Mouse (Mus musculus): Measurements from ENCODE around the gene Birc7. TPM values are rescaled to one million over a fixed set of nuclear protein-coding genes. Genes with fewer than 3 reads are reported as not detected.
A peak's percentile ranks its signal among the peaks of the same experiment; 100 is the strongest.

Gene Birc7
- polyA plus RNA-seq, 1 experiment from 2014 or later: not detected

DNA sequence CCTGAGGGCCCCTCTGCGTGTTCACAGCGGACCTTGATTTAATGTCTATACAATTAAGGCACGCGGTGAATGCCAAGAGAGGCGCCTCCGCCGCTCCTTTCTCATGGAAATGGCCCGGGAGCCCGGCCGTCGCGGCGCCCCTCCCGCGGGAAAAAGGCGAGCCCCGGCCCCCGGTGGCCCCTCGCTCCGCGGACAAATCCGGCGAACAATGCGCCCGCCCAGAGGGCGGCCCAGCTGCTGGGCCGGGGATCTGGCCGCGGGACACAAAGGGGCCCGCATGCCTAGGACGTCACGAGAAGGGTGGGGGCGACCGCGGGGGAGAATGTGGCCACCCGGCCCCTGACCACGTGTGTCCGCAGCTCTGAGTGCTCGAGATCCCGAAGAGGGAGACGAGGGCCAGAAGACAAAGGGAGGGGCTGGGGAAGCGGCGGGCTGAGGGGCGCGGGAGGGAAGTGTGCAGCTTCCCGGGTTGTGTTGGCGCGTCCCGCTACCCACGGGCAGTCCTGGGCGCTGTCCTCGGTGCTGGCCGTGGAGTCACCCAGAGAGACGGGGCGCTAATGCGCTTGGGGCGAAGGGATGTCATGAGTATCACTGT is 34.7 kb upstream of the Birc7 start:
- Histone ChIP-seq H3K4me1 (peaks cover 40% of the 10 kb centered on the region), H3K27me3 (ENCODE audit: low read depth, poor library complexity, severe bottlenecking) (peaks cover 92% of the 10 kb centered on the region), H3K9me3 (replicated peaks) (no peaks in the 10 kb centered on the region), H3K4me3 (peak overlapping the region; percentile 52), H3K27ac (peak overlapping the region; percentile 50; the same call in 1 of the 2 replicates), H3K36me3 (no peaks in the 10 kb centered on the region)
- peak; percentile 68 for DNase-seq (ENCODE audit: low spot score)
- under 1% methylated on average over 57 of the region's 57 CpGs for WGBS

DNA sequence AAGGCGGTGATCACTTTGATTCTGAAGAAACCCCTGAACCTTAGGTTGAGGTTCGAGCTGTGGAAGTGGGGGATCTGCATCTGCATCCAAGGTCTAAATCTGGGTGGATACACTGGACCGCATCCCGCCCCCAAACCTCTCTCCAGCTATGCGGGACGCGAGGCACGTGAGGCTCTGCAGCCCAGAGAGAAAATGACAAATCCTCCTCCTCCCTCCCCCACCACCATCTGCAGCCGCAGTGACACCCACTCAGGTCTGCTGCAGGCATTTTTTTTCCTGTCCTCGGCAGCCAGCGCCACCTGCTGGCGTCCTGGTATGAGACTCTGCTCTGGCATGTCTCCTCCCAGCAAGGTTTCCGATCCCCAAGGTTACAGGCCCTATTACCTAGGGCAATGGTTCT is 34.1 kb upstream of the Birc7 start:
- Histone ChIP-seq H3K27me3 (ENCODE audit: low read depth, poor library complexity, severe bottlenecking) (peaks cover 86% of the 10 kb centered on the region), H3K27ac (no peak overlapping the region), H3K4me3 (peak overlapping the region; percentile 52), H3K9me3 (replicated peaks) (no peaks in the 10 kb centered on the region), H3K36me3 (no peaks in the 10 kb centered on the region), H3K4me1 (peaks cover 40% of the 10 kb centered on the region)
- peak; percentile 84 for DNase-seq (ENCODE audit: low spot score)
- WGBS: under 1% methylated on average over 13 of the region's 13 CpGs

- H3K9me3 ChIP-seq (replicated peaks): no peaks in the 10 kb centered on the region
- DNase-seq (ENCODE audit: low spot score): no peak
- H3K4me1 ChIP-seq: peaks cover 37% of the 10 kb centered on the region
- no peak overlapping the region for H3K4me3 ChIP-seq
- no peak overlapping the region for H3K27ac ChIP-seq
- H3K36me3 ChIP-seq: no peaks in the 10 kb centered on the region
- peaks cover 80% of the 10 kb centered on the region for H3K27me3 ChIP-seq (ENCODE audit: low read depth, poor library complexity, severe bottlenecking)
- WGBS: 82% methylated on average over 3 of the region's 3 CpGs
These were observed 33.5 kb upstream of the Birc7 start for GRCm38 (mm10) chr2:180895321-180895720.

DNA sequence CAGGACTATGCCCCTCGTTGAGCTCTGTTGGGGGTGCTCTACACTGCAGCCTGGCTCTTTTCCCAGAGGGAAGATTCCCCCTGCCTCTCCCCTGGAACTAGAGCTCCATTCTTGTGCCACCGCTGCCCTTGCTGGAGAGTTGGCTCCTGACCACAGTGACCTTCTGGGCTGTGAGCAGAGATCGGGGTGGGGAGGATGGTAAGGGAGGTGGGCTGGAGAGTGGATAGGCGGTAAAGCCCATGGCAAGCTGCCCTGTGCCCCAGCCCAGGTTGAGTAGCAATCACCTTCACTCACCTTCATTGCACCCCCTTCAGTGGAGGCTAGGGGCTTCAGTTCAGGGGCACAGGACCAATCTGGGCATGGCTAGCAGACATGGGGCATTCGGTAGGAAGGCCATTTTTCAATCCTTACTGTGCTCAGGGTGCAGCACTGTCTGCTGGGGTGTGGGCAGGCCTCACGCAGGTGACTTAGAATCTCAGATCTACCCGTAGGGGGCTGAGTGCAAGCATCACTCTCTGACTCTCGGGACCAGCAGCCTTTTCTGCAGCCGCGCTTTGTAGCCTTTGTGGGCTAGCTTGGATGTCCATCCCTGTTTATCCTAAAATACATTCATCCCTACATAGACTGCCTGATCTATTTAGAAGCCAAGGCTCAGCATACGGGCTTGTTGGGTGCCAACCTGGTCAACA is 32.8 kb upstream of the Birc7 start:
- Histone ChIP-seq H3K36me3 (no peaks in the 10 kb centered on the region), H3K9me3 (replicated peaks) (no peaks in the 10 kb centered on the region), H3K4me3 (no peak overlapping the region), H3K27me3 (ENCODE audit: low read depth, poor library complexity, severe bottlenecking) (peaks cover 73% of the 10 kb centered on the region), H3K27ac (no peak overlapping the region), H3K4me1 (peaks cover 30% of the 10 kb centered on the region)
- 82% methylated on average over 11 of the region's 11 CpGs for WGBS
- no peak for DNase-seq (ENCODE audit: low spot score)

- Histone ChIP-seq H3K27ac (no peak overlapping the region), H3K4me3 (no peak overlapping the region), H3K9me3 (replicated peaks) (no peaks in the 10 kb centered on the region), H3K36me3 (no peaks in the 10 kb centered on the region), H3K4me1 (peaks cover 24% of the 10 kb centered on the region), H3K27me3 (ENCODE audit: low read depth, poor library complexity, severe bottlenecking) (peaks cover 63% of the 10 kb centered on the region)
- WGBS: 76% methylated on average over 15 of the region's 15 CpGs
- no peak for DNase-seq (ENCODE audit: low spot score)
These were observed 31.8 kb upstream of the Birc7 start for GRCm38 (mm10) chr2:180896819-180897625.

DNA sequence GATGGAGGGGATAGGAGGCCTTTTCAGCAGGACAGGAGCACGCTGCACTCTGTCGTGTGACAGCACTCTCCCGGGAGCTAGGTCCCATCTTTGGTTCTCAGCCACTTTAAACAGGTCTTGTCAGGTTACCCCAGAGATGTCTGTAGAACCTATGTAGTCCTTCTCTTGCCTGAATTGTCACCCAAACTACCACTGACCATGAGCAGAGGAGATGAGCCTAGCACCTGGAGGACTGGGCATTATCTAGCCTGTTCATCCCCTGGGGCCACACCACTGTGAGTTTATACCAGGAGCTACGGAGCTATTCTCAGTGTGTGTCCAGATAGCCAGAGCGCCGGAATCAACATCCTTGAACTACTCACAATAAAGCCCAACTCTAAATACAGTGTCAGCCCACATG is 31.0 kb upstream of the Birc7 start:
- WGBS: 86% methylated on average over 6 of the region's 6 CpGs

DNA sequence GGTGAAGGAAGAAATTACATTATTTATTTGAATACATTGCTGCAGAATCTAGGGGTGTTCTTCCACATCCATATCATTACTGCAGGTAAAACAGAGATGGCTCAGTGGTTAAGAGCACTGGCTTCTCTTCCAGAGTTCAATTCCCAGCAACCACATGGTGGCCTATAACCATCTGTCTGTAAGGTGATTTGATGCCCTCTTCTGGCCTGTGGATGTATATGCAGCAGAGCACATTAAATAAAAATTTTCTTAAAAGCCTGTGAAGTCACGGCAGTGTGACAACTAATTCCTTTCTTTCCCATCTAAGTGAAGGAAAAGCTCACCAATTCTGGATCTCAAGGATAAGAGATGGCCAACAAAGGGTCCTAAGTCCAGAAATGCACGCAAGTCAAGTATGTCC is 26.7 kb upstream of the Birc7 start:
- no peaks in the 10 kb centered on the region for H3K4me1 ChIP-seq
- no peak for DNase-seq (ENCODE audit: low spot score)
- H3K27ac ChIP-seq: no peak overlapping the region
- no peak overlapping the region for H3K4me3 ChIP-seq
- peaks cover 12% of the 10 kb centered on the region for H3K27me3 ChIP-seq (ENCODE audit: low read depth, poor library complexity, severe bottlenecking)
- H3K9me3 ChIP-seq (replicated peaks): no peaks in the 10 kb centered on the region
- peaks cover 40% of the 10 kb centered on the region for H3K36me3 ChIP-seq
- 53% methylated on average over 2 of the region's 2 CpGs for WGBS

More for the DNA sequence above, 31.0 kb upstream of the Birc7 start:
- H3K27me3 ChIP-seq (ENCODE audit: low read depth, poor library complexity, severe bottlenecking): peaks cover 55% of the 10 kb centered on the region
- DNase-seq (ENCODE audit: low spot score): no peak
- H3K36me3 ChIP-seq: no peaks in the 10 kb centered on the region
- H3K9me3 ChIP-seq (replicated peaks): no peaks in the 10 kb centered on the region
- H3K27ac ChIP-seq: no peak overlapping the region
- no peak overlapping the region for H3K4me3 ChIP-seq
- H3K4me1 ChIP-seq: peaks cover 20% of the 10 kb centered on the region

- no peaks in the 10 kb centered on the region for H3K27me3 ChIP-seq (ENCODE audit: low read depth, poor library complexity, severe bottlenecking)
- no peaks in the 10 kb centered on the region for H3K4me1 ChIP-seq
- no peak overlapping the region for H3K4me3 ChIP-seq
- H3K27ac ChIP-seq: no peak overlapping the region
- DNase-seq (ENCODE audit: low spot score): no peak
- H3K9me3 ChIP-seq (replicated peaks): no peaks in the 10 kb centered on the region
- peaks cover 63% of the 10 kb centered on the region for H3K36me3 ChIP-seq
- 93% methylated on average over 18 of the region's 18 CpGs for WGBS
These were observed 24.2 kb upstream of the Birc7 start for GRCm38 (mm10) chr2:180904435-180905208.

GRCm38 (mm10) chr2:180905556-180906221 is 23.1 kb upstream of the Birc7 start:
- H3K4me1 ChIP-seq: no peaks in the 10 kb centered on the region
- WGBS: 80% methylated on average over 5 of the region's 5 CpGs
- no peak overlapping the region for H3K4me3 ChIP-seq
- no peak for DNase-seq (ENCODE audit: low spot score)
- no peaks in the 10 kb centered on the region for H3K27me3 ChIP-seq (ENCODE audit: low read depth, poor library complexity, severe bottlenecking)
- H3K36me3 ChIP-seq: peaks cover 73% of the 10 kb centered on the region
- H3K9me3 ChIP-seq (replicated peaks): no peaks in the 10 kb centered on the region
- no peak overlapping the region for H3K27ac ChIP-seq

GRCm38 (mm10) chr2:180910928-180911327 is 17.9 kb upstream of the Birc7 start:
- Histone ChIP-seq H3K27ac (no peak overlapping the region), H3K4me1 (no peaks in the 10 kb centered on the region), H3K9me3 (replicated peaks) (no peaks in the 10 kb centered on the region), H3K36me3 (peaks cover 97% of the 10 kb centered on the region), H3K27me3 (ENCODE audit: low read depth, poor library complexity, severe bottlenecking) (no peaks in the 10 kb centered on the region), H3K4me3 (no peak overlapping the region)
- no peak for DNase-seq (ENCODE audit: low spot score)
- 95% methylated on average over 12 of the region's 12 CpGs for WGBS

- H3K36me3 ChIP-seq: peaks cover 81% of the 10 kb centered on the region
- 90% methylated on average over 3 of the region's 3 CpGs for WGBS
These were observed 12.9 kb upstream of the Birc7 start for GRCm38 (mm10) chr2:180915886-180916433.

More at GRCm38 (mm10) chr2:180915886-180916433, 12.9 kb upstream of the Birc7 start:
- Histone ChIP-seq H3K27me3 (ENCODE audit: low read depth, poor library complexity, severe bottlenecking) (no peaks in the 10 kb centered on the region), H3K9me3 (replicated peaks) (no peaks in the 10 kb centered on the region), H3K4me3 (no peak overlapping the region), H3K27ac (no peak overlapping the region), H3K4me1 (peaks cover 7% of the 10 kb centered on the region)
- no peak for DNase-seq (ENCODE audit: low spot score)
